Mouse (Mus musculus) forebrain, embryonic 15.5 days (tissue): ENCODE results near the gene Pdcd11. TPM values are rescaled to one million over a fixed set of nuclear protein-coding genes. Genes with fewer than 3 reads are reported as not detected.
A peak's percentile ranks its signal among the peaks of the same experiment; 100 is the strongest.

Experiments
- ATAC-seq: fragments of 200-750 bp; cut with Nextera tagmentation; replicated peaks from 2 replicates; pipeline ENCODE4 v1.8.0; 2017; ENCODE audit warnings: mild to moderate bottlenecking, moderate TSS enrichment, moderate library complexity
- H3K27ac ChIP-seq: fragments of 300-500 bp; sonication (generic); replicated peaks from 2 replicates; pipeline ENCODE4 v1.5.1; 2015; ENCODE audit warnings: mild to moderate bottlenecking, inconsistent platforms
- H3K27me3 ChIP-seq: fragments of 300-500 bp; sonication (generic); 2 replicates; pipeline ENCODE4 v1.6.1; 2015; ENCODE audit warnings: inconsistent platforms
- H3K36me3 ChIP-seq: fragments of 300-500 bp; sonication (generic); 2 replicates; pipeline ENCODE4 v1.6.1; 2015; ENCODE audit warnings: mild to moderate bottlenecking, inconsistent platforms
- H3K4me1 ChIP-seq: fragments of 300-500 bp; sonication (generic); 2 replicates; pipeline ENCODE4 v1.6.1; 2015; ENCODE audit warnings: inconsistent platforms
- H3K4me2 ChIP-seq: fragments of 300-500 bp; sonication (generic); replicated peaks from 2 replicates; pipeline ENCODE4 v1.6.1; 2015; ENCODE audit warnings: mild to moderate bottlenecking, inconsistent platforms
- H3K4me3 ChIP-seq: fragments of 300-500 bp; sonication (generic); 2 replicates; pipeline ENCODE4 v1.5.1; 2015; ENCODE audit warnings: mild to moderate bottlenecking, inconsistent platforms
- H3K9ac ChIP-seq: fragments of 300-500 bp; sonication (generic); replicated peaks from 2 replicates; pipeline ENCODE4 v1.6.1; 2015; ENCODE audit warnings: mild to moderate bottlenecking, inconsistent platforms
- H3K9me3 ChIP-seq: fragments of 300-500 bp; sonication (generic); 2 replicates; pipeline ENCODE4 v1.6.1; 2016; ENCODE audit warnings: inconsistent platforms
- WGBS: fragments of 180-500 bp; shearing (Covaris S2); methylation state at CpG from one replicate; pipeline ENCODE4 v1.1.7; 2015; ENCODE audit warnings: mixed read lengths; 5-methylcytosine and 5-hydroxymethylcytosine counted together
- polyA plus RNA-seq: library from polyadenylated mRNA; unstranded; fragments of >200 nt; fragmentation: Nextera tagmentation; extraction: Ambion mirVana; gene quantifications from 2 replicates; pipeline ENCODE4 v1.2.1, GENCODE M21; 2015

Gene Pdcd11
- polyA plus RNA-seq, result 7.3 and 8.6 TPM in 2 replicates

GRCm38 (mm10) chr19:47090550-47091156 lies at the start of gene Pdcd11, which contains the start of gene Usmg5:
Pdcd11 (plus strand) TSS chr19:47090768.
Usmg5 (minus strand) TSS chr19:47090647.
- peak; percentile 99 for ATAC-seq
- Histone ChIP-seq H3K9me3 (no peaks in the 10 kb centered on the region), H3K4me1 (peaks cover 30% of the 10 kb centered on the region), H3K4me2 (peak within 1 kb of the TSS; percentile 77), H3K9ac (peak within 1 kb of the TSS; percentile 93), H3K27me3 (no peaks in the 10 kb centered on the region), H3K27ac (peak within 1 kb of the TSS; percentile 84), H3K4me3 (peak within 1 kb of the TSS; percentile 71), H3K36me3 (peaks cover 31% of the 10 kb centered on the region)
- WGBS, result under 1% methylated on average over 56 of the region's 56 CpGs

GRCm38 (mm10) chr19:47043608-47044007 lies 47.0 kb upstream of the Pdcd11 start:
- no peak overlapping the region for H3K9ac ChIP-seq
- H3K4me3 ChIP-seq, result no peak overlapping the region
- no peaks in the 10 kb centered on the region for H3K9me3 ChIP-seq
- no peak overlapping the region for H3K4me2 ChIP-seq
- 86% methylated on average over 3 of the region's 3 CpGs for WGBS
- peaks cover 51% of the 10 kb centered on the region for H3K36me3 ChIP-seq
- no peaks in the 10 kb centered on the region for H3K27me3 ChIP-seq
- H3K4me1 ChIP-seq, result peaks cover 6% of the 10 kb centered on the region; the same call in 1 of the 2 replicates
- no peak for ATAC-seq
- H3K27ac ChIP-seq, result no peak overlapping the region

GRCm38 (mm10) chr19:47046343-47046742 lies 44.2 kb upstream of the Pdcd11 start:
- peaks cover 24% of the 10 kb centered on the region for H3K4me1 ChIP-seq
- no peaks in the 10 kb centered on the region for H3K27me3 ChIP-seq
- peaks cover 32% of the 10 kb centered on the region for H3K36me3 ChIP-seq
- 87% methylated on average over 1 of the region's 1 CpGs for WGBS
- H3K4me2 ChIP-seq, result no peak overlapping the region
- H3K27ac ChIP-seq, result no peak overlapping the region
- no peak for ATAC-seq
- no peak overlapping the region for H3K9ac ChIP-seq
- H3K9me3 ChIP-seq, result no peaks in the 10 kb centered on the region
- H3K4me3 ChIP-seq, result no peak overlapping the region

- peaks cover 29% of the 10 kb centered on the region for H3K36me3 ChIP-seq
- no peak overlapping the region for H3K9ac ChIP-seq
- no peaks in the 10 kb centered on the region for H3K27me3 ChIP-seq
- H3K9me3 ChIP-seq, result no peaks in the 10 kb centered on the region
- peaks cover 24% of the 10 kb centered on the region for H3K4me1 ChIP-seq
- H3K4me3 ChIP-seq, result no peak overlapping the region
- H3K27ac ChIP-seq, result no peak overlapping the region
- 88% methylated on average over 13 of the region's 13 CpGs for WGBS
- ATAC-seq, result no peak
- no peak overlapping the region for H3K4me2 ChIP-seq
Measured at GRCm38 (mm10) chr19:47047236-47047833, 43.2 kb upstream of the Pdcd11 start.

- Histone ChIP-seq H3K4me3 (peak overlapping the region; percentile 84; the same call in 1 of the 2 replicates), H3K9me3 (no peaks in the 10 kb centered on the region), H3K4me2 (peak overlapping the region; percentile 52), H3K9ac (no peak overlapping the region), H3K27me3 (no peaks in the 10 kb centered on the region), H3K36me3 (peaks cover 22% of the 10 kb centered on the region), H3K4me1 (peaks cover 24% of the 10 kb centered on the region), H3K27ac (no peak overlapping the region)
- WGBS, result 65% methylated on average over 4 of the region's 4 CpGs
- no peak for ATAC-seq
Measured at GRCm38 (mm10) chr19:47049061-47049460, 41.5 kb upstream of the Pdcd11 start.

GRCm38 (mm10) chr19:47049840-47050239 lies 40.7 kb upstream of the Pdcd11 start:
- Histone ChIP-seq H3K4me1 (peaks cover 24% of the 10 kb centered on the region), H3K27ac (peak overlapping the region; percentile 96), H3K9me3 (no peaks in the 10 kb centered on the region), H3K4me2 (peak overlapping the region; percentile 52), H3K4me3 (peak overlapping the region; percentile 84), H3K27me3 (no peaks in the 10 kb centered on the region), H3K9ac (peak overlapping the region; percentile 91), H3K36me3 (peaks cover 22% of the 10 kb centered on the region)
- no peak; the same call in 1 of the 2 replicates for ATAC-seq
- 7% methylated on average over 7 of the region's 7 CpGs for WGBS

- Histone ChIP-seq H3K27ac (peak within 1 kb of the TSS; percentile 96), H3K4me1 (peaks cover 24% of the 10 kb centered on the region), H3K9ac (peak within 1 kb of the TSS; percentile 91), H3K4me2 (peak within 1 kb of the TSS; percentile 52), H3K4me3 (peak within 1 kb of the TSS; percentile 84), H3K9me3 (no peaks in the 10 kb centered on the region), H3K27me3 (no peaks in the 10 kb centered on the region), H3K36me3 (peaks cover 20% of the 10 kb centered on the region)
- ATAC-seq, result peak; percentile 91
- 0% methylated on average over 75 of the region's 75 CpGs for WGBS
Measured at GRCm38 (mm10) chr19:47050271-47051032, 40.1 kb upstream of the Pdcd11 start, which contains the start of gene Pcgf6. Pcgf6 (minus strand) TSS chr19:47050906.

- peaks cover 24% of the 10 kb centered on the region for H3K4me1 ChIP-seq
- no peaks in the 10 kb centered on the region for H3K9me3 ChIP-seq
- no peak overlapping the region for H3K27ac ChIP-seq
- H3K9ac ChIP-seq, result no peak overlapping the region
- H3K4me2 ChIP-seq, result no peak overlapping the region
- no peak for ATAC-seq
- H3K27me3 ChIP-seq, result no peaks in the 10 kb centered on the region
- peaks cover 4% of the 10 kb centered on the region; the same call in 1 of the 2 replicates for H3K36me3 ChIP-seq
- WGBS, result 81% methylated on average over 4 of the region's 4 CpGs
- no peak overlapping the region for H3K4me3 ChIP-seq
Measured at GRCm38 (mm10) chr19:47052927-47053326, 37.6 kb upstream of the Pdcd11 start.

GRCm38 (mm10) chr19:47053471-47053870 lies 37.1 kb upstream of the Pdcd11 start:
- no peak for ATAC-seq
- H3K4me1 ChIP-seq, result peaks cover 19% of the 10 kb centered on the region

GRCm38 (mm10) chr19:47057684-47058083 lies 32.9 kb upstream of the Pdcd11 start:
- WGBS, result 61% methylated on average over 1 of the region's 1 CpGs
- H3K4me1 ChIP-seq, result no peaks in the 10 kb centered on the region
- no peak for ATAC-seq
- no peaks in the 10 kb centered on the region for H3K36me3 ChIP-seq
- H3K27ac ChIP-seq, result no peak overlapping the region
- no peak overlapping the region for H3K9ac ChIP-seq
- H3K4me3 ChIP-seq, result no peak overlapping the region
- H3K4me2 ChIP-seq, result no peak overlapping the region
- no peaks in the 10 kb centered on the region for H3K27me3 ChIP-seq
- H3K9me3 ChIP-seq, result no peaks in the 10 kb centered on the region

More at GRCm38 (mm10) chr19:47053471-47053870, 37.1 kb upstream of the Pdcd11 start:
- WGBS, result 93% methylated on average over 4 of the region's 4 CpGs
- no peak overlapping the region for H3K4me2 ChIP-seq
- no peak overlapping the region for H3K9ac ChIP-seq
- no peaks in the 10 kb centered on the region for H3K9me3 ChIP-seq
- H3K36me3 ChIP-seq, result no peaks in the 10 kb centered on the region
- H3K4me3 ChIP-seq, result no peak overlapping the region
- H3K27me3 ChIP-seq, result no peaks in the 10 kb centered on the region
- no peak overlapping the region for H3K27ac ChIP-seq

GRCm38 (mm10) chr19:47065860-47066259 lies 24.7 kb upstream of the Pdcd11 start:
- 91% methylated on average over 3 of the region's 3 CpGs for WGBS
- no peaks in the 10 kb centered on the region for H3K27me3 ChIP-seq

More at GRCm38 (mm10) chr19:47065860-47066259, 24.7 kb upstream of the Pdcd11 start:
- Histone ChIP-seq H3K4me2 (no peak overlapping the region), H3K9ac (no peak overlapping the region), H3K4me1 (peaks cover 17% of the 10 kb centered on the region), H3K9me3 (no peaks in the 10 kb centered on the region), H3K36me3 (peaks cover 1% of the 10 kb centered on the region; the same call in 1 of the 2 replicates), H3K27ac (no peak overlapping the region), H3K4me3 (no peak overlapping the region)
- ATAC-seq, result no peak
